Mouse (Mus musculus) bone marrow, adult 2 months (tissue): ENCODE measurements around the gene App.

Source experiments
- CTCF ChIP-seq: fragments of 200-500 bp; IDR thresholded peaks from 2 replicates; pipeline ENCODE4 v1.5.1; 2011; ENCODE audit warnings: low read length, control low read depth; ENCODE audit not compliant: control insufficient read depth, insufficient read depth
- POLR2A ChIP-seq: fragments of 200-500 bp; IDR thresholded peaks from 2 replicates; pipeline ENCODE4 v1.6.1; 2011; ENCODE audit warnings: low read depth, mild to moderate bottlenecking, control low read depth, low read length, borderline replicate concordance; ENCODE audit not compliant: control insufficient read depth

GRCm38 (mm10) chr16:85012695-85013094 lies 160.9 kb downstream of the App start:
- TF ChIP-seq POLR2A (no peak), CTCF (no peak)
